Mouse (Mus musculus): ENCODE results near the gene D10Jhu81e.

- TF ChIP-seq CTCF (IDR thresholded peaks at IDR 0.05; ENCODE audit: low read depth) (no peak), EP300 (IDR thresholded peaks at IDR 0.05; ENCODE audit: low read depth) (no peak)
These were observed 43.3 kb downstream of the D10Jhu81e start for GRCm38 (mm10) chr10:78126311-78126710.
